Mouse (Mus musculus): ENCODE measurements around the gene Clec4e. TPM values are rescaled to one million over a fixed set of nuclear protein-coding genes. Genes with fewer than 3 reads are reported as not detected.
"Not testable (repeated sequence)": the region's sequence is repeated elsewhere in the genome, so short reads cannot be mapped to it uniquely, and the experiment has no call there.

Gene Clec4e
- 1.1 and 4.7 TPM in 2 replicates for polyA plus RNA-seq (2015; fragmentation: Nextera tagmentation; extraction: Ambion mirVana)

- Histone ChIP-seq H3K4me2 (replicated peaks; ENCODE audit: low read depth, low read length) (no peak within 1 kb of the TSS), H3K9ac (replicated peaks; ENCODE audit: low read depth) (no peak within 1 kb of the TSS), H3K9me3 (ENCODE audit: low read length) (no peaks in the 10 kb centered on the region), H3K36me3 (ENCODE audit: insufficient read depth, low read length) (no peaks in the 10 kb centered on the region), H3K4me1 (ENCODE audit: insufficient read depth, low read depth, low read length) (no peaks in the 10 kb centered on the region), H3K4me3 (ENCODE audit: low read depth, low read length) (no peak within 1 kb of the TSS), H3K27ac (ENCODE audit: low read length) (no peak within 1 kb of the TSS), H3K27me3 (replicated peaks; ENCODE audit: insufficient read depth, low read length) (no peaks in the 10 kb centered on the region)
- DNase-seq (ENCODE audit: low spot score) (peak; percentile 12), ATAC-seq (no peak)
- TF ChIP-seq CTCF (IDR thresholded peaks at IDR 0.05) (no peak), EP300 (IDR thresholded peaks at IDR 0.05) (no peak)
- WGBS = 71% methylated on average over 4 of the region's 4 CpGs
Measured at GRCm38 (mm10) chr6:123289753-123290152, at the start of gene Clec4e. Gene Clec4e, minus strand, starts transcription at chr6:123289870.

- no peak for ATAC-seq
- H3K4me2 ChIP-seq (replicated peaks; ENCODE audit: low read depth, low read length) = no peak overlapping the region
- no peak overlapping the region for H3K9ac ChIP-seq (replicated peaks; ENCODE audit: low read depth)
- H3K27ac ChIP-seq (ENCODE audit: low read length) = no peak overlapping the region
- 40% methylated on average over 2 of the region's 2 CpGs for WGBS
- TF ChIP-seq EP300 (IDR thresholded peaks at IDR 0.05) (no peak), CTCF (IDR thresholded peaks at IDR 0.05) (no peak)
- H3K4me3 ChIP-seq (ENCODE audit: low read depth, low read length) = no peak overlapping the region
- no peaks in the 10 kb centered on the region for H3K36me3 ChIP-seq (ENCODE audit: insufficient read depth, low read length)
- H3K4me1 ChIP-seq (ENCODE audit: insufficient read depth, low read depth, low read length) = no peaks in the 10 kb centered on the region
- DNase-seq (ENCODE audit: low spot score) = no peak
- no peaks in the 10 kb centered on the region for H3K27me3 ChIP-seq (replicated peaks; ENCODE audit: insufficient read depth, low read length)
- H3K9me3 ChIP-seq (ENCODE audit: low read length) = no peaks in the 10 kb centered on the region
Measured at GRCm38 (mm10) chr6:123332503-123332902, 42.8 kb upstream of the Clec4e start.

- no peak for DNase-seq (ENCODE audit: low spot score)
- no peaks in the 10 kb centered on the region for H3K4me1 ChIP-seq (ENCODE audit: insufficient read depth, low read depth, low read length)
- ATAC-seq = no peak
- H3K9ac ChIP-seq (replicated peaks; ENCODE audit: low read depth) = no peak within 1 kb of the TSS
- H3K27ac ChIP-seq (ENCODE audit: low read length) = no peak within 1 kb of the TSS
- H3K36me3 ChIP-seq (ENCODE audit: insufficient read depth, low read length) = no peaks in the 10 kb centered on the region
- no peaks in the 10 kb centered on the region for H3K27me3 ChIP-seq (replicated peaks; ENCODE audit: insufficient read depth, low read length)
- WGBS = 83% methylated on average over 2 of the region's 2 CpGs
- H3K4me2 ChIP-seq (replicated peaks; ENCODE audit: low read depth, low read length) = no peak within 1 kb of the TSS
- no peak for TF ChIP-seq EP300 (IDR thresholded peaks at IDR 0.05)
- TF ChIP-seq CTCF (IDR thresholded peaks at IDR 0.05) = no peak
- H3K4me3 ChIP-seq (ENCODE audit: low read depth, low read length) = no peak within 1 kb of the TSS
- no peaks in the 10 kb centered on the region for H3K9me3 ChIP-seq (ENCODE audit: low read length)
Measured at GRCm38 (mm10) chr6:123308033-123308432, 18.4 kb upstream of the Clec4e start, which contains the start of gene Vmn2r19. Gene Vmn2r19, plus strand, starts transcription at chr6:123308333.

GRCm38 (mm10) chr6:123306315-123306714 is 16.6 kb upstream of the Clec4e start:
- H3K4me1 ChIP-seq (ENCODE audit: insufficient read depth, low read depth, low read length); DNase-seq (ENCODE audit: low spot score); H3K36me3 ChIP-seq (ENCODE audit: insufficient read depth, low read length); H3K4me3 ChIP-seq (ENCODE audit: low read depth, low read length); H3K4me2 ChIP-seq (replicated peaks; ENCODE audit: low read depth, low read length); H3K27ac ChIP-seq (ENCODE audit: low read length); H3K27me3 ChIP-seq (replicated peaks; ENCODE audit: insufficient read depth, low read length); H3K9me3 ChIP-seq (ENCODE audit: low read length); ATAC-seq; H3K9ac ChIP-seq (replicated peaks; ENCODE audit: low read depth): not testable (repeated sequence)
- 75% methylated on average over 7 of the region's 7 CpGs for WGBS

- H3K4me2 ChIP-seq (replicated peaks; ENCODE audit: low read depth, low read length) = no peak overlapping the region
- no peak overlapping the region for H3K4me3 ChIP-seq (ENCODE audit: low read depth, low read length)
- TF ChIP-seq EP300 (IDR thresholded peaks at IDR 0.05) = no peak
- TF ChIP-seq CTCF (IDR thresholded peaks at IDR 0.05) = no peak
- H3K9ac ChIP-seq (replicated peaks; ENCODE audit: low read depth) = no peak overlapping the region
- ATAC-seq (no peak), DNase-seq (ENCODE audit: low spot score) (no peak)
- H3K27ac ChIP-seq (ENCODE audit: low read length) = no peak overlapping the region
- no peaks in the 10 kb centered on the region for H3K36me3 ChIP-seq (ENCODE audit: insufficient read depth, low read length)
- H3K9me3 ChIP-seq (ENCODE audit: low read length) = no peaks in the 10 kb centered on the region
- no peaks in the 10 kb centered on the region for H3K4me1 ChIP-seq (ENCODE audit: insufficient read depth, low read depth, low read length)
- H3K27me3 ChIP-seq (replicated peaks; ENCODE audit: insufficient read depth, low read length) = no peaks in the 10 kb centered on the region
- 39% methylated on average over 1 of the region's 1 CpGs for WGBS
Measured at GRCm38 (mm10) chr6:123296687-123297086, 7.0 kb upstream of the Clec4e start.

- not testable (repeated sequence) for H3K27ac ChIP-seq (ENCODE audit: low read length); H3K36me3 ChIP-seq (ENCODE audit: insufficient read depth, low read length); H3K9ac ChIP-seq (replicated peaks; ENCODE audit: low read depth); H3K4me2 ChIP-seq (replicated peaks; ENCODE audit: low read depth, low read length); H3K9me3 ChIP-seq (ENCODE audit: low read length); ATAC-seq; H3K4me1 ChIP-seq (ENCODE audit: insufficient read depth, low read depth, low read length); H3K4me3 ChIP-seq (ENCODE audit: low read depth, low read length); DNase-seq (ENCODE audit: low spot score); H3K27me3 ChIP-seq (replicated peaks; ENCODE audit: insufficient read depth, low read length)
- 85% methylated on average over 11 of the region's 11 CpGs for WGBS
Measured at GRCm38 (mm10) chr6:123293509-123293908, 3.8 kb upstream of the Clec4e start.

GRCm38 (mm10) chr6:123292751-123293400 is 3.2 kb upstream of the Clec4e start:
- H3K36me3 ChIP-seq (ENCODE audit: insufficient read depth, low read length) = no peaks in the 10 kb centered on the region
- ATAC-seq (peak; percentile 49), DNase-seq (ENCODE audit: low spot score) (no peak)
- H3K27ac ChIP-seq (ENCODE audit: low read length) = no peak overlapping the region
- H3K4me1 ChIP-seq (ENCODE audit: insufficient read depth, low read depth, low read length) = no peaks in the 10 kb centered on the region
- H3K4me3 ChIP-seq (ENCODE audit: low read depth, low read length) = no peak overlapping the region
- WGBS = 98% methylated on average over 1 of the region's 1 CpGs
- H3K9ac ChIP-seq (replicated peaks; ENCODE audit: low read depth) = no peak overlapping the region
- no peaks in the 10 kb centered on the region for H3K9me3 ChIP-seq (ENCODE audit: low read length)
- H3K4me2 ChIP-seq (replicated peaks; ENCODE audit: low read depth, low read length) = no peak overlapping the region
- no peaks in the 10 kb centered on the region for H3K27me3 ChIP-seq (replicated peaks; ENCODE audit: insufficient read depth, low read length)
- TF ChIP-seq CTCF (IDR thresholded peaks at IDR 0.05) (no peak), EP300 (IDR thresholded peaks at IDR 0.05) (no peak)
